Mouse (Mus musculus): ENCODE results near the gene Sox5.
"Not testable (repeated sequence)": the region's sequence is repeated elsewhere in the genome, so short reads cannot be mapped to it uniquely, and the experiment has no call there.

Gene Sox5

DNA sequence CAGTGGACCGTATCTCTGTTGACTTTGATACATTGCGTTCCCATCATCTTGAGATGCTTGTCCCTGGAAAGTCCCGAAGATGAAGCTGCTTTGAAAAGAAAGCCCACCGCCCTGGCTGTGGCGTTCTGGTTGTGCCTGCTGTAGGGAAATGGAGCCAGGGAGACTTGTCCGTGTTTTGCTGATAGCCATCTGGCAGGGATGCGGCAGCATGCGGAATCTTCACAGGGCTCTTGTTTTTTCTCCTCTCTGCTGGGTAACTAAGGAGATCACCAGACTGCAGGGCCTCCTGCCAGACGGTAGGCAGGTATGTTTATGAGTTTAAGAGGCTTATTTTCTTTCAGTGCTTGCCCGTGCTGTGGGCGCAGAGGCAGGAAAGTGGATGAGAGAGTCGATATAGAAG is 499.0 kb downstream of the Sox5 start:
- no peak for DNase-seq (ENCODE audit: low read depth, low spot score)

DNA sequence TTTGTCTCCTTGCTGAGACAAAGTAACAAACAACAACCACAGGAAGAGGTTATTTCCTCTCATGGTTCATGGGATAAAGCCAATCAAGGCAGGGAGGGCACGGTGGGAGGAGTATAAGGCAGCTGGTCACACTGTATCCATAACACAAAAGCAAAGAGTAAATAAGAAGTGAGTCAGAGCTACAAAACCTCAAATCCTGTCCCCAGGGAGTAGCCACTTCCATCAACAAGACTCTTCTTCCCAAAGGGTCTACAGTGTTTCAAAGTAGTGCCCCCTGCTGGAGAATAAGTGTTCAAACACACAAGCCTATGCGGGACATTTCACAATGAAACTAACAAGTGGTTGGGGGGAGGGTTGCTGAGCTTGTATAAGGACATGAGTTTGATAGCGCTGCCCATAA is 500.1 kb downstream of the Sox5 start:
- DNase-seq (ENCODE audit: low read depth, low spot score) = peak; percentile 71

DNA sequence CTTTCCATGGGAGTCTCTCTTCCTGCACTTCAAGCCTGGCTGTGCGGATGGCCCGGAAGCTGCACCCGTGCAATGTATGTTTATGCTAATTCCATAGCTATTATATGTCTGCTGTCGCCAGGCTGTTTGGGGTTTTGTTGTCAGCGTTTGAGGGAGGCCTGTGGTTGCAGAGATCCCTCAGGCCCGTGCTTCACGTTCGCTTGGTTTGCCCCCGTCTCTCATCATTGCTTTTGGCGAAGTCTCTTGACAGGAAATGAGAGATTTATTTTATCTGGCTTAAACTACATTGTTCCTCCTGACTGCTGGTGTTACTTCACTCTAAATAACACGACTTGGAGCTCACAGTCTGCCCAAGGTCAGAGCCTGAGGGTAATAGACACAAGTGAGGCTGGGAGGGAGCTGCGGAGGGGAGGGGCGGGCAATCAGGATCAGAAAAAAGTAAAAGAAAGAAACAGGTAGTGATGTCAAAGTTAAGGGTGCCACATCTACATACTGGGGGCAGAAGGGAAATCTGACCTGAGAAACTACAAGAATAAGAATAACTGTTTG is 503.2 kb downstream of the Sox5 start:
- DNase-seq (ENCODE audit: low read depth, low spot score) = no peak

DNA sequence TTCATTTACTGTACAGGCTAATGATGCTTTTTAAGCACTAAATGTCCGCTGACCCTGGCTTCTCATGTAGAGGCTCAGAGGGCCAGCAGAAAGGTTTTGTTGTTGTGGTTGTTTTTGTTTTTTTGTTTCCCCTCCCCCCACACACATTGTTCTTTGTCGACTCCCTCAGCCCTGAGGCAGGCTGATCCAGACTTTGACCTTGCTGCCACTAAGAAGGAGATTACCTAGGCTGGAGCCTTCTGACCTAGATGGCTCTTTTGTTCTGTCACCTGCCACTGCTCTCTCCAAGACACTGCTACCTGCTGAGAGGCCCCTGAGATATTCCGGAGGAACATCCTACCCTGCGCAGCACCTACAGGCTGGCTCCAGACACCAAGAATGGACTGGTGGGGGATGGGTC is 508.4 kb downstream of the Sox5 start:
- not testable (repeated sequence) for DNase-seq (ENCODE audit: low read depth, low spot score)

DNA sequence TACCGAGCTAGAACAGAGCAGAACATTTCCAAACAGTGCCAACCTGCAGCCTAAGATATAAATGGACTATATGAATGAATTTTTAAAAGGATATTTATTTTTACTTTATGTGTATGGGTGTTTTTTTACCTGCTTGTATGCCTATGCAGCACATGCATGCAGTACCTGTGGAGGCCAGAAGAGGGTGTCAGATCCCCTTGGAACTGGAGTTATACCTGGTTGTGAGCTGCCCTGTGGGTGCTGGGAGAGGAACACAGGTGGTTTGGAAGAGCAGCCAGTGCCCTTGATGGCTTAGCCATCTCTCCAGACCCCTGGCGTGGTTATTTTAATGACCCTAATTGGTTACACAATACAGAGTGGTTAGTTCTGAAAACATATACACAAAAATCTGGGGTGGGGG is 510.5 kb downstream of the Sox5 start:
- DNase-seq (ENCODE audit: low read depth, low spot score) = no peak

DNA sequence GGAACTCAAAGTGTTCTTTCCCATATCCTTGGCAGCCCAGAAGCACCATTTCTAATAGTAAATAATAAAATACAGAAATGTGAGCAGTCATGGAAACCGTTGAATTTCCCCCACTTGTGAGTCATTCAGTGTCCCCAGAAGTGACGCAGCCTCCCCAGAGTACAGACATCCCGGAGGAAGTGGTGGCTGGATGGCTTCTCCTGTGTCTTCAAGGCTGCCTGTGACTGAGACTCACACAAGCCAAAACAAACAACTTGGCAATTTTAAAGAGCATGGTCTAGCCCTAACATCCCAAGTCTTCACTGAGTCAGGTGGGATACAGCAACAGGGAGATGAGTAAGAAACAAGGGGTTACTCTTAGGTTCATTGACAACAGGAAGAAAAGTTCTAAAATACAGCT is 511.5 kb downstream of the Sox5 start:
- peak; percentile 53 for DNase-seq (ENCODE audit: low read depth, low spot score)

DNA sequence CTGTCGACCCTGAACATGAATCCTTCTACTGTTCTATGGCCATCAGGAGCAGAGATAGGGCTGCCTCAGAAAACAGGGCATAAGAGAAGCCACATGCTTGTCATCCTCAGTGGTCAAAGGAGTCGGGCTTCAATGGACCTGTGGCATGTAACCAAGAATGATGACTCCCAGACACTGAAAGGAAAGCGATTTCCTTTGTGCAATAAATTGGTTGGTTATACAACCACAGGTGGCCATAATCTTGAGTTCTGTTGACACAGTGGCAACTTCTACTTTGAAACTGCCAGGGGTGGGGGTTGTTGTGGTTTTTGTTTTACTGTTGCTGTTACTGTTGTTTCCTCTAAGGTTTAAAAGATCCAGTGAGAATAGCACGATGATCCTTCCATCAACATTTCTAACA is 512.1 kb downstream of the Sox5 start:
- peak; percentile 33 for DNase-seq (ENCODE audit: low read depth, low spot score)

DNA sequence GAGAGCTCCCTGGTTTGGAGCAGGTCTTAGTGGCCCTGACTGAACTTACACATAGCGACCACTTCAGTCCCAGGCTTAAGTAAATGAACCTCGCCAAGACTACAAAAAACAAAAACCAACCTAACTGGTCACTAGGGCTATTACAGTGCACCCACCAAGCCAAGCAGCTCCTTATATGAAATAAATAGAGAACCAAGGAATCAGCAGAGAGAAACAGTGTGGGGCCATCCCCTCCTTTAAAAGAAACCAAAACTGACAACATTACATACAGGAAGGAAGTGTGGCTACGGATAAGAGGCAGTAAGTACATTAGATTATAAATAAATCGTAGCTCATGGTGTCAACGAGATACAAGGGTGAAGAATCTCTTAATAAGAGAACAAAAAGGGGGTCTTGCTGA is 516.0 kb downstream of the Sox5 start:
- no peak for DNase-seq (ENCODE audit: low read depth, low spot score)

DNA sequence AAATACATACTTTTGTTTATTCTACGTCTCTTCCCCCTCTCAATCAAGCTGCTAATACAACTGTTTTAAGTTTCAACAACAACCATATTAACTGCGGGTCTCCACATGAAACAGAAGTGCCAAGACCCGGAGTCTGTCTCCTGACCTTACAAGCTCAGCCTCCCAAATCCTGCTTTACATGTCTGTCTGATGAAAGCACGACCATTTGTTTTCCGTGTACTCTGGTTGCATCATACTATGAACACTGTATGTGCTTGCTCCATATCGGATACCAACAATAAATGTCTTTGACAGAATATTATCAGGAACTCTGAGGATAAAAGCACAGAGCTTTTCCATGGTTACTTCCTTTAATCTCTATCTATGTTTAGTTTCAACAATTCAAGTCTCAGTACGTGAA is 516.8 kb downstream of the Sox5 start:
- DNase-seq (ENCODE audit: low read depth, low spot score) = no peak

DNA sequence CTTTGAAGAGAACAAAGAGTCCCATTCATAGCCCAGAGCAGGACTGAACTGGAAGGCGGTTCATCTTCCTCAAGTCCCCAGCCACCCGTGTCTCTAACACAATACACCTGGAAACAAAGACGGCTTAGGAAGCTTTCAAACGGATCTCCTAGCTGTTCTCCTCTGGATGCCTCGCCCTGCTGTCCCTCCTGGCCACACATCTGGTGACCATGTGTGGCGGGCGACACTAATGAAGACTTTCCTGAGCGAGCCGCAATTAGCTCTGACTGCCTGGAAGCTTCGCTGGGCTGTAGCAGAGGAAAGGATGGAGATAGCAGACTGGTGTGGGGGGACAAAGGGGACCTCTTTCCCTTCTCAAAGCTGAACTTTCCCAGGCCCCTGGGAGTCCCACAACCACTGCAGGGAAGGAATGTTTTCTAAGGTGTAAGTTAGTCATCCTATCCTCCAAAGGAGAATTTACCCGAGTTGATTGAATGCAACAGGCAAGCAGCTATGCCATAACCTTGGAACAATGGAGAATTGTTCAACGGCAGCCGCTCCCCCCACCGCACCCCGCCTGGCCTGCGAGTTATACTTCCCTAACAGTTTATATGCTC is 517.4 kb downstream of the Sox5 start:
- DNase-seq (ENCODE audit: low read depth, low spot score) = peak; percentile 24

DNA sequence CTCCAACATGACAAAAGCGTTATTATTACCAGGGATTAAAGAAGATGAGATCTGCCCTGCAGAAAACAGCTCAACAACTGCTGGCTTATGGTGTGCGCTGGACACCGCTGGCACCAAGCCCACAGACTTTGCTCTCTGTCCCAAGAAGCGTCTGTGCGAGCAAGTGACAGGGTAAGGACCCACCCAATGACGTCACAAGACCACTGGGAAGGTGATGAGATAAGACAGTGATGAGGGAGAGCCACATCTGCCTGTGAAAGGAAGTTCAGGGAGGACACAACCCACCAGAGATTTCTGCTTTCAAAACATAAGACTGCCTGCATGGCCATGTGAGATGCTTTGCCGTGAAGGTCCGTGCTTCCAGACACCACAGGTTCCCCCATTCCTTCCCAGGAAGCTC is 525.3 kb downstream of the Sox5 start:
- no peak for DNase-seq (ENCODE audit: low read depth, low spot score)

DNA sequence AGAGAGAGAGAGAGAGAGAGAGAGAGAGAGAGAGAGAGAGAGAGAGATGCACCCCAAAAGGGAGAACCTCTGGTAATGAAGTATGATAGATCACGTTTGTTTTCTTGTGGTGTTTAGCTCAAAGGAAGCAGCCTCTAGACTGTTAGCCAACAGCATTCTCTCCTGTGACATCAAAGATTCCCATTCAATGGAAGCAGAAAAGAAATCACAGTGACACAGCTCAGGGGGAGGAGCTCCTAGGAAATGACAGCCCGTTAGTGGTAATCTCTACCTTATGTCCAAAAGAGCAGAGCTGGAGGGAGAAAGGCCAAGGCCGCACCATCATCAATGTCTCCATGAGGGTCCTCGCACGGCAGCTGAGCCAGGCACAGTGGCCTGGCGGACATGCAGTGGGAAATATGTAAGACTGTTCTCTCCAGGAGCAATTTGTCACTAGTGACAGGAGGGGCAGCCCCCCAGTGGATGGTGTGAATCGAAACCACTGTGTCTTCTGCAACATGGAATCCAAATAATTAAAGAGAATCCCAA is 529.5 kb downstream of the Sox5 start:
- DNase-seq (ENCODE audit: low read depth, low spot score) = no peak

DNA sequence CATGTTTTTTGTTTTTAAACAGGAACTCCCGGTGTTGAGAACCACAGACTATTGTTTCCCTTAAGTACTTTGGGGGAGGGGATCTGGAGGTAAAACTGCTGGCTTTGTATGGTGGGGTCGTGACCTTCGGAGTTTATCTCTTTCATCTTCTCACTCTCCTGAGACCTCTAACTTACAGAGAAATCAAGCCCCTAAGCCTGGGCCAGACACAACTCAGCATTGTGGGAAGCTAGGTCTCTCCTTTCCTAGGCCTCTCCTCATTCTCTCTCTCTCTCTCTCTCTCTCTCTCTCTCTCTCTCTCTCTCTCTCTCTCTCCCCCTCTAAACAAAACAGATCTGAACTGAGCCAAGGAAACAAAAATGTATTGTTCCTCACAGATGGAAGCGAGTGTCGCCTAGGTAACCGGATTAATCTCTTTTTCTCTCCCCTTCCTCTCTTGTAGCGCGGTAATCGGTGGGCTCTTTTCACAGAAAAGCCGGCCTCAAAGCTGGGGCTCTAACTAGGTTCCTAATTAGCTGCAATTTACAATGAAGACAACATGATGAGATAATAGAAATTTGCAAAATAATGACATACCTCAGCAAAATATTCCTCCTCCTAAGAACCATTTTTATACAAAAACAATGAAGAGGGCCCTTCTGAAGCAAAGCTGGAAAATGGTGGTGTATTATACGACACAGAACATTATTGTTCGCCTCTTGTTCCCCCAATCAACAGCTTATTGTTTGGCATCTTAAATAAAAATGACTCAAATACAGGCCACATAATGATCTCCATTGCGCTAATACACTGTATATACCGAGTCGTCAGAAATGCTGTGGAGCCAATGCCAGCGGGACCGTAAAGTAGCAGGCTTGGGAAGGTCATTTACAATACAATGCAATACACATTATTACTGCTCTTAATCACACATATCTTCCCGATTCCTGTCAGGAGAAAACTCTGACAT is 530.3 kb downstream of the Sox5 start:
- no peak for DNase-seq (ENCODE audit: low read depth, low spot score)

DNA sequence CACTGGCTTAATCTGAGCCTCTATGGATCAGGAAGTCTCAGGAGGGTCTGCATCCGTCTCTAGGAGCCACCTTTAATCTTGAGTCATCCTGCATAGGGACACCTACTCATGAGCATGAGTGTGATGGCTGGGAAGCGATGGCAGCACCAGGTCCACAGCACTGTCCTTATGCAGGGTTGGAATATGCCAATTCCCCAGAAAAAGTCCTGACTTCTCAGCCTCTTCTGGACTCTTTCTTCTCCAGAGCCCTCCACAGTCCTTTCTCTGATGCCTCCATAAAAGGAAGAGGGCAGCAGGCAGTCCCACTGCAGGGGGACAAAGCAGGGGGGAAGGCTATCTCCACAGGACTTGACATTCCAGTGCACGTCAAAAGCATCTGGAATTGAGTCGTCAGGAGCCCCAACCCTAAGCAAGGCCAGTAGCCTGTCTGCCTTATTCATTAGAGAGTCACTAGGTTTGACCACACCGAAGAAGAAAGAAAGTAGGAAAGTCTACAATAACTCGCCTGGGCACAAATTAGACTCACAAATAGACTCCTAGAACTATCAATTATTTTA is 531.1 kb downstream of the Sox5 start:
- DNase-seq (ENCODE audit: low read depth, low spot score) = no peak

DNA sequence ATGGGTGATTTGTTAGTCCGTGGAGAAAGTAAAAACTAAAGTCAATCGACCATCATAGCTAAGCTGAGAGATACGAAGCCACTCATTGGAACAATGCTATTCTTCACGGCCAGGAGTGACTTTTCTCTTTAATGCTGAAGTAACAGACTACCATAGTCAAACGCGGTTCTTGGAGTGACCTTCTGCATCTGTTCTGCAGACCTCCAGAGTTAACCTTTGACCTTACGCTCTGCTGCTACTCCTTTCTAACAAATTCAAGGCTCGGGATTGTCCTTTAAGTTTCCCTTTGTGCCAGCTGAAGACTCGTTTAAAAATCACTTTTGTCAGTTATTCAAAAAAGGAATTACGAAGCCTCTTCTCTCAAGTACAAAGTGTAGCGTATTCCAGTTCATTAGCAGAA is 545.2 kb downstream of the Sox5 start:
- no peak for DNase-seq (ENCODE audit: low read depth, low spot score)

DNA sequence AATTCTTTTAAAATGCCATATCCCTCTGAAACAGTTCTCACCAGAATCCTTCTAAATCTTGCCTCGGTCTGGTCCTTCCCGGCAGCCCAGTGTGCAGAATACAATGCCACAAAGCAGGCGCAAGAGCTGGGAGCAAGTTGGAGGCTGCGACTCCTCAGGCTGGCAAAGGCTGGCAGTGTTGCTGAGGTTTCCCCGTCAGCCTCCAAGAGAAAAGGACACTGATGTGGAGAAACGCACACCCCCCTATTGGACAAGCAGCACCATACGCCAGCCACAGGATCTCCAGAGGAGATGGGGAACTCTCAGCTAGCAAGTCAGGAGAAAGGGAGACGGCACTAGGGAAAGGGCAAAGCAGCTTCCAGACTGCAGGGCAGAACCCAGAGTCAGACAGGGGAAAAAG is 577.8 kb downstream of the Sox5 start:
- no peak for DNase-seq (ENCODE audit: low read depth, low spot score)

DNA sequence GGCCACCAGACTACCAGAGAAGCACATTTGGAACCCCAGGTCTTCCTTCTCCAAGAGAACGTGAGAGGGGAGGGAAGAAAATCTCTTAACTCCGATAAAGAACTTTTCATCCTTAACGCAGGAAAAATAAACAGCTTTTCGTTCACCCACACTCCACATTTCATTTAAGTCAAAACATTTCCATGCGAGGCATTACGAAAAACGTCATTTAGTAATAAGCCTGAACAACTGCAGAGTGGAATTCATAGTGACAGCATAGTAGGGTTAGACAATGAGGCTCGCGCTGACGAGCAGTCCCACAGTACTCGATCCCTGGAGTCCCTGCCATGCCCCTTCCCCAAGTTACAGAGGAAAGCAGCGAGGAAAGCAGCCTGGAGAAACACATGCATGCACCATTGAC is 578.8 kb downstream of the Sox5 start:
- DNase-seq (ENCODE audit: low read depth, low spot score) = no peak

DNA sequence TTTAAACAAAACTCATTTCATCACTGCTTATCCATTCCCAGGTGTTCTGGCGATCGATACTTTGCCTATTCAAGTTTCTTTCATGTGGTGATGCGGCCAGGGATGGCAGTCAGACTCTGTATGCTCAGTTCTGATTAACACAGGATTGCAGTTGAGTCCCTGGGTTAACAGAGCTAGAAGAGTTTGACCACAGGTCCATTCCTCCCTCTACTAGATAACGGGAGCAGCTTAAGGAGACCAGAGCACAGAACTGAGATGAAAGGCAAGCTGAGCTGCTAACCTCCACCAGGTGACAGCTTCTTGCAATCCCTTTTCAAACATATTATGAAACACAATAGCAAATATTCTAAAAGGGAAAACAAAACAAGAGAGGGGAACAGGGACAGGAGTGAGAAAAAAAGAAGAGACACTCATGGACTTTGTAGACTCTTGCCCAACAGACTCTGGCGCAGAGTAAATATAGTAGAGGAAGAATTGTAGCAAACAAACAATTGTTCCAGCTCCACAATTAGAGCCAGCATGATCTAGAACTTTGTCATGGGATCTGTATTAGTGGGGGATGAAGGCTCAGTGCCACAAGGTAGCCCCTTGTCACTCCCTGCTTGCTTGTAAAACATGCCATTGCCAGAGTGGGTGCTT is 580.3 kb downstream of the Sox5 start:
- DNase-seq (ENCODE audit: low read depth, low spot score) = no peak

DNA sequence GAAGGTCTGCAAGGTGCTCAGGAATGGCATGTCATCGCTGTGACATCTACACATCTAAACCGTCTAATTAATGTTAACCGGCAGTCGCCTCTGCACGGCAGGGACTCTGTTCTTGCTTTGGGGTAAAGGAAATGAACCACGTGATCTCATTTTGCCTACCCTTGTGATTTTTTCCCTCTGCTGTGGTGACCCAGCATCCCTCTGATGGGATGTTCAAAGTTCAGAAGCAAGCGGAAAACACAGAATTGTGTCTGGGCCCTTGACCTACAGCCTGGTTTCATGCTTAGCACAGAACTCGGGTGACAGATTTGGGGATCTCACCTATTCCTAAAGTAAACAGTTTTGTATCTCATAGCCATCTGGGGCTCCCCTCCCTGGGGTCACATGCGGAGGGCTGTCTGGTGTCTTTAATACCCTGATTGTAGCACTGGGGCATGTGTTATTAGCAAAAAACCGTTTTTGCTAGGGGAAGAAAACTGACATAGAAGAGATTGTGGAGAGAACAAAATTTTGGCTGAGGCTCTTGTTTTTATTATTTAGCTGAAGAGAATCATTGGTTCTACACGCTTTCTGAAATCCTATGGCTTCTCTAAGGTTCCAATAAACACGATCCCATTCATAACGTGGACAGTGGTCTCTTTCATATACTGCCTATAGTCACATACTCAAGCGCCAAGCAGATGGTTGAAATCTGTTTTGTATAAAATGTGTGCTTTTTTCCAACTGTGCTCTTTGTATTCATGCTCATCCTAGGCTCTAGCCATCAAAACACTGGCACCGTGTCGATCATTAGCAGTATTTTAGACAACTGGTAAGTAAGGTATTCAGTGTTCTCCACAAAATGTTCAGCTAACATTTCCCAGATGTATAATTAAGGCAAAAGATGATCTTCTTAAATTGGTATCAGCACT is 584.3 kb downstream of the Sox5 start:
- no peak for DNase-seq (ENCODE audit: low read depth, low spot score)

DNA sequence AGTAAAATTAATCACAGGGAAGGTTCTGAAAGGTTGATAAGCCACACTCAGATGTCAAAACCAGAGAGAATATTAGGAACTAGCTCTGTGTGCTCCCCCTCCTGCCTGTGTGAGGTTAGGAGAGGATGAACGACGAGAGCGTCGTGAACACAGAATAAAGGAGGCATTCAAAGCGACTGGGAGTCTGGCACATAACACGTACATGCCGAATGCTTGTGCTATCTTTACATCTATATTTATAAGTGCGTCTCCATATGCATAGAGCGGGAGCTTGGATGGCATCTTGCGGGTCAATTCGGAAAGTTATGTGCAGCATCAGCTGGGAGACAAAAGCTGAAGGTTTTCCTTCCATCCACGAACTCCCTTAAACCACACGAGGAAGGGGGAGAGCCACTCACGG is 585.8 kb downstream of the Sox5 start:
- no peak for DNase-seq (ENCODE audit: low read depth, low spot score)

DNA sequence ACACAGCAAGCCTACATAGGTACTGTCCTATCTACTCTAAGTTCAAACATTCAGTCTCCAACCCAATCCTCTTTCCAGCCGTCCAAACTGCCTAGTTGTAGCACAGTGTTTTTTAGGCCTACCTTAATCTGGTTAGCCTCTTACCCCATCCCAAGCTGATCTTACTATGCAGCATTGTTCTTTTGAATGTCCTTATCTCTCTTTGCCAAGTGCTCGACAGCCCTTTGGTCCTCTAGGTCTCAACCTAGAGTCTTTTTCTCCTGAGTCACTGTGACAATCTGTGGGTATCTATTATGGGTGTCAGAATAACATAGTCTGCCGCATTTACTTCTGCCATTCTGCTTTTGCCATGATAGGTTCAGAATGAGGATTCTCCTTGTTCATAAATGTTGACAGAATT is 598.7 kb downstream of the Sox5 start:
- no peak for DNase-seq (ENCODE audit: low read depth, low spot score)
